Mouse (Mus musculus) CH12.LX (cell line): Measurements from ENCODE around the gene Gbp5. TPM values are rescaled to one million over a fixed set of nuclear protein-coding genes. Genes with fewer than 3 reads are reported as not detected.

Source experiments
- DNase-seq: peaks from one replicate; pipeline ENCODE4 v3.0.0-alpha.2; 2013; ENCODE audit errors: extremely low read depth
- H3K27ac ChIP-seq: 2 replicates; pipeline ENCODE4 v1.5.1; 2012; ENCODE audit warnings: low read depth, mild to moderate bottlenecking, control low read depth, moderate library complexity; ENCODE audit not compliant: insufficient read depth
- H3K27me3 ChIP-seq: replicated peaks from 2 replicates; pipeline ENCODE3; 2012; ENCODE audit warnings: inconsistent platforms
- H3K36me3 ChIP-seq, 2 experiments: replicated peaks in 1 of 2; 2 replicates each; pipeline versions ENCODE3 to v1.6.1; 2012; ENCODE audit warnings: inconsistent platforms in 1 of 2, low read length in 1 of 2, mild to moderate bottlenecking in 1 of 2, mixed read lengths in 1 of 2, moderate library complexity in 1 of 2; ENCODE audit not compliant: control insufficient read depth in 1 of 2, insufficient read depth in 1 of 2
- H3K4me1 ChIP-seq, 2 experiments: 2 replicates each; pipeline ENCODE4 v1.6.1; 2012; ENCODE audit warnings: inconsistent platforms in 1 of 2, moderate library complexity in 1 of 2; ENCODE audit not compliant: insufficient read depth in 2 of 2, control insufficient read depth in 1 of 2
- H3K4me2 ChIP-seq: 2 replicates; pipeline ENCODE4 v1.6.1; 2012; ENCODE audit warnings: low read depth, mild to moderate bottlenecking, control low read depth; ENCODE audit not compliant: poor library complexity, insufficient read depth, severe bottlenecking
- H3K4me3 ChIP-seq, 3 experiments: fragments of 150-350 bp in 1 of 3; sonication (generic) in 1 of 3; replicated peaks in 1 of 3; 2 replicates each; pipeline versions ENCODE3 to v1.5.1; 2011 to 2012; ENCODE audit warnings: low read depth in 2 of 3, low read length in 2 of 3, mild to moderate bottlenecking in 2 of 3, moderate library complexity in 2 of 3, control low read depth in 1 of 3, improper control_type of control experiment in 1 of 3, inconsistent platforms in 1 of 3, mixed read lengths in 1 of 3; ENCODE audit not compliant: poor library complexity in 1 of 3
- H3K79me2 ChIP-seq: replicated peaks from 2 replicates; pipeline ENCODE4 v1.6.1; 2012; ENCODE audit warnings: mild to moderate bottlenecking, moderate library complexity; ENCODE audit not compliant: control insufficient read depth, poor library complexity, insufficient read depth, severe bottlenecking; ENCODE audit errors: extremely low read depth
- H3K9ac ChIP-seq: 2 replicates; pipeline ENCODE4 v1.6.1; 2012; ENCODE audit warnings: low read depth, mild to moderate bottlenecking, control low read depth, moderate library complexity; ENCODE audit not compliant: insufficient read depth
- H3K9me3 ChIP-seq: replicated peaks from 2 replicates; pipeline ENCODE3; 2012; ENCODE audit warnings: low read length, inconsistent platforms, mixed read lengths
- CHD1 ChIP-seq: IDR thresholded peaks from 2 replicates; pipeline ENCODE4 v1.6.1; 2012; ENCODE audit warnings: low read depth, low read length, improper control_type of control experiment, inconsistent platforms
- CHD2 ChIP-seq: IDR thresholded peaks from 2 replicates; pipeline ENCODE4 v1.6.1; 2011; ENCODE audit warnings: low read length, improper control_type of control experiment
- CTCF ChIP-seq, 2 experiments: IDR thresholded peaks in 1 of 2; conservative IDR thresholded peaks in 1 of 2; 2 replicates each; pipeline ENCODE4 v1.5.1; 2011 to 2012; ENCODE audit warnings: low read depth in 2 of 2, low read length in 2 of 2, improper control_type of control experiment in 1 of 2, inconsistent platforms in 1 of 2, mild to moderate bottlenecking in 1 of 2, moderate library complexity in 1 of 2
- E2F4 ChIP-seq: IDR thresholded peaks from 2 replicates; pipeline ENCODE4 v1.6.1; 2011; ENCODE audit warnings: low read depth, low read length, improper control_type of control experiment; ENCODE audit not compliant: insufficient replicate concordance
- ETS1 ChIP-seq: conservative IDR thresholded peaks from 2 replicates; pipeline ENCODE4 v1.6.1; 2012; ENCODE audit warnings: low read depth, mild to moderate bottlenecking, inconsistent platforms, low read length, improper control_type of control experiment, moderate library complexity
- HCFC1 ChIP-seq: IDR thresholded peaks from 2 replicates; pipeline ENCODE4 v1.6.1; 2012; ENCODE audit warnings: low read depth, mild to moderate bottlenecking, inconsistent platforms, low read length, improper control_type of control experiment
- JUN ChIP-seq: IDR thresholded peaks from 2 replicates; pipeline ENCODE4 v1.6.1; 2011; ENCODE audit warnings: low read depth, mild to moderate bottlenecking, low read length, improper control_type of control experiment, moderate library complexity; ENCODE audit not compliant: insufficient read depth
- MAFK ChIP-seq: IDR thresholded peaks from 2 replicates; pipeline ENCODE4 v1.6.1; 2011; ENCODE audit warnings: low read length, improper control_type of control experiment; ENCODE audit not compliant: insufficient replicate concordance
- MAX ChIP-seq: IDR thresholded peaks from 2 replicates; pipeline ENCODE4 v1.6.1; 2011; ENCODE audit warnings: low read length, improper control_type of control experiment
- MEF2A ChIP-seq: IDR thresholded peaks from 2 replicates; pipeline ENCODE4 v1.6.1; 2014; ENCODE audit warnings: low read depth, mild to moderate bottlenecking, inconsistent platforms, low read length, improper control_type of control experiment, borderline replicate concordance
- POLR2AphosphoS2 ChIP-seq: IDR thresholded peaks from 2 replicates; pipeline ENCODE4 v1.6.1; 2011; ENCODE audit warnings: low read depth, low read length, improper control_type of control experiment
- RAD21 ChIP-seq: IDR thresholded peaks from 2 replicates; pipeline ENCODE4 v1.6.1; 2011; ENCODE audit warnings: low read depth, mild to moderate bottlenecking, low read length, improper control_type of control experiment, moderate library complexity
- TBP ChIP-seq: conservative IDR thresholded peaks from 2 replicates; pipeline ENCODE4 v1.6.1; 2011; ENCODE audit warnings: low read depth, low read length, improper control_type of control experiment
- USF1 ChIP-seq: IDR thresholded peaks from 2 replicates; pipeline ENCODE4 v1.6.1; 2014; ENCODE audit warnings: low read depth, mild to moderate bottlenecking, inconsistent platforms, low read length, improper control_type of control experiment
- ZC3H11A ChIP-seq: IDR thresholded peaks from 2 replicates; pipeline ENCODE4 v1.6.1; 2012; ENCODE audit warnings: low read depth, mild to moderate bottlenecking, inconsistent platforms, low read length, improper control_type of control experiment
- ZKSCAN1 ChIP-seq: IDR thresholded peaks from 2 replicates; pipeline ENCODE4 v1.6.1; 2012; ENCODE audit warnings: low read depth, inconsistent platforms, low read length, improper control_type of control experiment, borderline replicate concordance
- ZMIZ1 ChIP-seq: IDR thresholded peaks from 2 replicates; pipeline ENCODE4 v1.6.1; 2012; ENCODE audit warnings: low read depth, mild to moderate bottlenecking, inconsistent platforms, low read length, improper control_type of control experiment
- ZNF384 ChIP-seq: IDR thresholded peaks from 2 replicates; pipeline ENCODE4 v1.6.1; 2012; ENCODE audit warnings: low read depth, low read length, improper control_type of control experiment, inconsistent platforms
- dilution Hi-C: fragments of 300-500 bp; cut with MboI; formaldehyde crosslinking; loops from 2 replicates; pipeline ENCODE4 v1.14.3; 2020; ENCODE audit warnings: low sequenced_read_pairs; ENCODE audit not compliant: extremely low pct_unique_long_range_greater_than_20kb, extremely low pct_ligation_motif_present
- in situ Hi-C: fragments of 300-500 bp; cut with MboI; formaldehyde crosslinking; loops from 3 replicates; pipeline ENCODE4 v1.14.3; 2019; ENCODE audit warnings: low sequenced_read_pairs, low pct_ligation_motif_present, low pct_unique_long_range_greater_than_20kb, mixed read lengths
- polyA plus RNA-seq: library from polyadenylated mRNA; unstranded; fragments of >175 nt; gene quantifications from 2 replicates; pipeline ENCODE4 v1.2.1, GENCODE M21; 2012; ENCODE audit warnings: low read depth; ENCODE audit not compliant: insufficient read length
- total RNA-seq, 2 experiments: library from RNA; depleted of rRNA; stranded (reverse); fragments of 300-350 nt in 1 of 2; fragments of >200 nt in 1 of 2; gene quantifications; 2 replicates each; pipeline ENCODE4 v1.2.3; 2012 to 2014

Gbp5 gene
- total and polyA plus RNA-seq, 3 experiments: 1.3 to 16.1 (median 4.8) TPM

DNA sequence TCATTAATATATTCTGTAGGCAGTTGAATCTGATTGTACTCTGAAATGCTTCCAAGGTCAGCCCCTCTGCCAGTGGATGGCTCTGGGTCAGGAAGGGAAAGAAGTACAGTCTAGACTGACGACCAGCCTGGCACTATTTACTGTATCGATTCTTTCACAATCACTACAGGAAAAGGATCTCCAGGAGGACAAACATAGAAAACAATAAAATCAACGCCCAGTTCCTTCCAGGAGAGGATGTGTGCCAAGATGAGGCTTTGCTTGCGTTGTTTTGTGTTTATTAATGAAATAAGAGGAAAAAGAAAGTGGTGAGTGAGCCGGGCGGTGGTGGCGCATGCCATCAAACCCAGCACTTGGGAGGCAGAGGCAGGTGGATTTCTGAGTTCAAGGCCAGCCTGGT, 39.6 kb upstream of the Gbp5 start:
- Histone ChIP-seq H3K4me2 (peak overlapping the region; percentile 37), H3K27ac (no peak overlapping the region), H3K9me3 (no peaks in the 10 kb centered on the region), H3K79me2 (no peaks in the 10 kb centered on the region), H3K4me3 (no peak overlapping the region), H3K36me3 (no peaks in the 10 kb centered on the region), H3K27me3 (peaks cover 1% of the 10 kb centered on the region), H3K9ac (no peak overlapping the region), H3K4me1 (no peaks in the 10 kb centered on the region; a peak in 1 of 4 replicates)
- in situ Hi-C loops: no loop called here
- dilution Hi-C loops: no loop called here
- TF ChIP-seq TBP: no peak
- no peak for TF ChIP-seq MAX
- no peak for TF ChIP-seq CHD2
- TF ChIP-seq ZC3H11A: no peak
- no peak for DNase-seq

DNA sequence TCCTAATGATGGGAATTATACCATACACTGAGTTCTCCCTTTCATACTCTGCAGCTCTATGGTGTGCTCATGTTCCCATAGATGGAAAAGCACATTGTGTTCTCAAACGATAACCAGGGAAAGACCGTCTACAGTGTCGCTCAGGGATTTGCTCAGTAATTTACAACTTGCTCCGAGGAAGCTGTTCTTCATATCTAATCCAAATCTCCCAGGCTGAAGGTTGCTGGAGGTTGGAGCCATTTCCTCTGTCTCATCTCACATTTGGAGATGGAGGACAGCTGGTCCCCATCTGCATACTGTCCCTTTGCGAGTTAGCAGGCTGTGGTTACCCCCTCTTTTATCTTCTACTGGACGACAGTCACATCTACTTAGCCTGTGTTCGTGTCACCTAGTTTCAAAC, 34.5 kb upstream of the Gbp5 start:
- DNase-seq: no peak
- peaks cover 5% of the 10 kb centered on the region for H3K27me3 ChIP-seq
- H3K9me3 ChIP-seq: no peaks in the 10 kb centered on the region
- no peaks in the 10 kb centered on the region for H3K79me2 ChIP-seq
- TF ChIP-seq JUN (no peak), MEF2A (no peak), POLR2AphosphoS2 (no peak), HCFC1 (no peak), ZMIZ1 (no peak), MAFK (no peak), CTCF (conservative IDR thresholded peaks at IDR 0.05 in 1 of 2, IDR thresholded peaks at IDR 0.05 in 1 of 2; ENCODE audit: low read depth in 2 of 2, low read length in 2 of 2) (no peak), E2F4 (no peak), RAD21 (no peak), ZNF384 (no peak), ZKSCAN1 (no peak), USF1 (no peak), CHD1 (no peak), ETS1 (no peak), MAX (no peak)
- in situ Hi-C loops: no loop called here
- H3K27ac ChIP-seq: no peak overlapping the region
- peaks cover 2 to 8% of the 10 kb centered on the region in 2 experiments; a peak in 2 of 4 replicates for H3K4me1 ChIP-seq
- dilution Hi-C loops: no loop called here
- H3K9ac ChIP-seq: no peak overlapping the region
- no peaks in the 10 kb centered on the region for H3K36me3 ChIP-seq
- H3K4me3 ChIP-seq: no peak overlapping the region
- H3K4me2 ChIP-seq: no peak overlapping the region
